ENCODE assay signal across 27 mouse cellular contexts in genomic region chr12:75678393-75678792, GRCm38 (mm10). TPM values are rescaled to one million over a fixed set of nuclear protein-coding genes. Genes with fewer than 3 reads are reported as not detected.
DNase-seq lines count a peak whose midpoint lies in the region; ATAC-seq and TF ChIP-seq lines count a peak whose summit lies in the region.
"Had no signal": no experiment of that assay in that cellular context is flagged by ENCODE, and none has a peak within 500 bp of the region (broad histone marks: within the 10 kb centered on the region; RNA-seq: fewer than 3 reads in every experiment).

No protein-coding gene starts in this region.

- no peak for TF ChIP-seq CTCF in liver, adult 2 months (IDR thresholded peaks at IDR 0.05; ENCODE audit: low read depth, low read length)
- TF ChIP-seq CTCF in intestine, postnatal 0 days (IDR thresholded peaks at IDR 0.05; ENCODE audit: low read depth) = no peak
- no peak for TF ChIP-seq CTCF in forebrain, postnatal 0 days (IDR thresholded peaks at IDR 0.05; ENCODE audit: low read depth)

- WGBS in liver, adult 2 months = 55% methylated on average over 4 of the region's 4 CpGs
- WGBS in intestine, embryonic 15.5 days = 79% methylated on average over 4 of the region's 4 CpGs
- 53% methylated on average over 4 of the region's 4 CpGs for WGBS in intestine, postnatal 0 days
- 89% methylated on average over 4 of the region's 4 CpGs for WGBS in forebrain, postnatal 0 days

- peak; percentile 62; the same call in 1 of the 2 replicates for ATAC-seq in intestine, embryonic 15.5 days
- peak; percentile 93 for ATAC-seq in intestine, postnatal 0 days
- no peak for ATAC-seq in forebrain, postnatal 0 days
- ATAC-seq: activated CD4-positive, CD25-positive, alpha-beta regulatory T cell, adult 4 months; CD4-positive, CD25-positive, alpha-beta regulatory T cell, adult 4 months; forebrain, embryonic 14.5 days; Patski had no signal

- H3K4me3 ChIP-seq in liver, adult 2 months (ENCODE audit: insufficient read depth, low read depth, low read length) = no peak overlapping the region
- H3K4me3 ChIP-seq in intestine, embryonic 15.5 days (replicated peaks) = no peak overlapping the region
- no peak overlapping the region for H3K4me3 ChIP-seq in intestine, postnatal 0 days (ENCODE audit: low read depth, low read length)
- no peak overlapping the region for H3K4me3 ChIP-seq in forebrain, postnatal 0 days (ENCODE audit: low read depth, low read length)
- H3K4me3 ChIP-seq: embryonic facial prominence, embryonic 13.5 days; embryonic facial prominence, embryonic 15.5 days; erythroblast, embryonic 14.5 days; forebrain, embryonic 10.5 days; forebrain, embryonic 12.5 days had no signal

- H3K27me3 ChIP-seq in liver, adult 2 months (ENCODE audit: control insufficient read depth, insufficient read depth, low read length) = no peaks in the 10 kb centered on the region
- H3K27me3 ChIP-seq in intestine, embryonic 15.5 days (replicated peaks) = no peaks in the 10 kb centered on the region
- no peaks in the 10 kb centered on the region for H3K27me3 ChIP-seq in intestine, postnatal 0 days (replicated peaks; ENCODE audit: control insufficient read depth, insufficient read depth, low read length)
- H3K27me3 ChIP-seq in forebrain, postnatal 0 days (ENCODE audit: insufficient read depth, low read length) = no peaks in the 10 kb centered on the region
- H3K27me3 ChIP-seq: CH12.LX; embryonic facial prominence, embryonic 13.5 days; embryonic facial prominence, embryonic 15.5 days; forebrain, embryonic 12.5 days; Patski had no signal

- H3K27ac ChIP-seq in liver, adult 2 months (replicated peaks; ENCODE audit: insufficient read depth, low read depth, low read length) = no peak overlapping the region
- H3K27ac ChIP-seq in intestine, embryonic 15.5 days = no peak overlapping the region
- H3K27ac ChIP-seq in intestine, postnatal 0 days (ENCODE audit: low read depth, low read length) = 0 out of 2 replicates have a peak overlapping the region, but pooled peaks have one; percentile 55
- no peak overlapping the region for H3K27ac ChIP-seq in forebrain, postnatal 0 days (ENCODE audit: low read depth, low read length)
- H3K27ac ChIP-seq: embryonic facial prominence, embryonic 13.5 days; embryonic facial prominence, embryonic 15.5 days; forebrain, embryonic 10.5 days; forebrain, embryonic 12.5 days had no signal

- no peak for TF ChIP-seq POLR2A in liver, adult 2 months (IDR thresholded peaks at IDR 0.05; ENCODE audit: extremely low read depth, insufficient read depth, low read length)

- H3K36me3 ChIP-seq in liver, adult 2 months (ENCODE audit: control insufficient read depth, insufficient read depth, low read length) = no peaks in the 10 kb centered on the region
- H3K36me3 ChIP-seq in intestine, embryonic 15.5 days = no peaks in the 10 kb centered on the region
- no peaks in the 10 kb centered on the region for H3K36me3 ChIP-seq in intestine, postnatal 0 days (ENCODE audit: control insufficient read depth, insufficient read depth)
- H3K36me3 ChIP-seq in forebrain, postnatal 0 days (ENCODE audit: insufficient read depth) = no peaks in the 10 kb centered on the region
- H3K36me3 ChIP-seq: embryonic facial prominence, embryonic 13.5 days; embryonic facial prominence, embryonic 15.5 days; forebrain, embryonic 10.5 days; forebrain, embryonic 12.5 days had no signal

- H3K4me1 ChIP-seq in liver, adult 2 months (ENCODE audit: control insufficient read depth, insufficient read depth, low read length) = peaks cover 2% of the 10 kb centered on the region
- no peaks in the 10 kb centered on the region for H3K4me1 ChIP-seq in intestine, embryonic 15.5 days (replicated peaks)
- no peaks in the 10 kb centered on the region for H3K4me1 ChIP-seq in intestine, postnatal 0 days (replicated peaks; ENCODE audit: control insufficient read depth, insufficient read depth, low read length)
- no peaks in the 10 kb centered on the region for H3K4me1 ChIP-seq in forebrain, postnatal 0 days (ENCODE audit: insufficient read depth)
- H3K4me1 ChIP-seq: embryonic facial prominence, embryonic 13.5 days; embryonic facial prominence, embryonic 15.5 days; forebrain, embryonic 10.5 days; forebrain, embryonic 12.5 days had no signal

- H3K4me2 ChIP-seq in intestine, embryonic 15.5 days (replicated peaks) = no peak overlapping the region
- H3K4me2 ChIP-seq in intestine, postnatal 0 days (replicated peaks; ENCODE audit: low read depth) = no peak overlapping the region
- H3K4me2 ChIP-seq in forebrain, postnatal 0 days (ENCODE audit: low read depth) = no peak overlapping the region
- H3K4me2 ChIP-seq: embryonic facial prominence, embryonic 13.5 days; embryonic facial prominence, embryonic 15.5 days; forebrain, embryonic 12.5 days had no signal

- H3K79me2 ChIP-seq in liver, adult 2 months (ENCODE audit: control insufficient read depth, insufficient read depth, low read length) = no peaks in the 10 kb centered on the region

- no peak overlapping the region for H3K9ac ChIP-seq in liver, adult 2 months (ENCODE audit: low read depth, low read length)
- no peak overlapping the region for H3K9ac ChIP-seq in intestine, embryonic 15.5 days
- H3K9ac ChIP-seq in intestine, postnatal 0 days (ENCODE audit: low read depth, low read length) = no peak overlapping the region
- H3K9ac ChIP-seq in forebrain, postnatal 0 days = no peak overlapping the region
- H3K9ac ChIP-seq: embryonic facial prominence, embryonic 13.5 days; embryonic facial prominence, embryonic 15.5 days; forebrain, embryonic 12.5 days had no signal

- H3K9me3 ChIP-seq in intestine, embryonic 15.5 days = no peaks in the 10 kb centered on the region
- no peaks in the 10 kb centered on the region for H3K9me3 ChIP-seq in intestine, postnatal 0 days (ENCODE audit: control insufficient read depth)
- H3K9me3 ChIP-seq in forebrain, postnatal 0 days (ENCODE audit: low read length) = no peaks in the 10 kb centered on the region
- H3K9me3 ChIP-seq: embryonic facial prominence, embryonic 13.5 days; embryonic facial prominence, embryonic 15.5 days; forebrain, embryonic 10.5 days; forebrain, embryonic 12.5 days had no signal

- DNase-seq in kidney, adult 9 months = peak; percentile 38
- DNase-seq in kidney, adult 18-20 months = no peak
- peak; percentile 68 for DNase-seq in liver, adult 2 months (ENCODE audit: extremely low read depth, low read depth, low spot score)
- DNase-seq in liver = no peak
- DNase-seq in forebrain, postnatal 0 days = no peak
- DNase-seq: adrenal gland, adult 8-10 months; adrenal gland, postnatal 14 days; adrenal gland, postnatal 36 days; B cell, adult 2 months; cerebellum, adult 11-12 months; cerebellum, adult 2 months; cerebellum, adult 9-10 months; cerebellum, postnatal 10 days; cerebellum, postnatal 36 days; embryo, embryonic 11 days had no signal

RNA-seq across cellular contexts. Expression of gene Wdr89, which starts 9.1 kb away (rescaled TPM):
- 1.8 and 2.3 TPM in 2 replicates for total RNA-seq in liver, adult 2 months (2014; rRNA removed)
- 1.9 and 2.1 TPM in 2 replicates for polyA plus RNA-seq in liver, adult 2 months (2012; rRNA removed)
- polyA plus RNA-seq in intestine, embryonic 15.5 days (2015; fragmentation: Nextera tagmentation; extraction: Ambion mirVana) = 11.0 and 12.6 TPM in 2 replicates
- polyA plus RNA-seq in intestine, postnatal 0 days (2015; fragmentation: Nextera tagmentation; extraction: Ambion mirVana) = 4.3 and 5.3 TPM in 2 replicates
- total RNA-seq in forebrain, postnatal 0 days (2014; rRNA removed) = 3.8 and 4.8 TPM in 2 replicates
- polyA plus RNA-seq in forebrain, postnatal 0 days (2015; fragmentation: Nextera tagmentation; extraction: Ambion mirVana) = 3.1 and 4.9 TPM in 2 replicates

RNA-seq across cellular contexts. Expression of gene Sgpp1, which starts 57.1 kb away (rescaled TPM):
- 42.8 and 45.7 TPM in 2 replicates for total RNA-seq in liver, adult 2 months (2014; rRNA removed)
- 36.1 and 42.2 TPM in 2 replicates for polyA plus RNA-seq in liver, adult 2 months (2012; rRNA removed)
- 16.2 and 16.3 TPM in 2 replicates for polyA plus RNA-seq in intestine, embryonic 15.5 days (2015; fragmentation: Nextera tagmentation; extraction: Ambion mirVana)
- 24.1 and 25.2 TPM in 2 replicates for polyA plus RNA-seq in intestine, postnatal 0 days (2015; fragmentation: Nextera tagmentation; extraction: Ambion mirVana)
- 32.5 and 38.7 TPM in 2 replicates for total RNA-seq in forebrain, postnatal 0 days (2014; rRNA removed)
- polyA plus RNA-seq in forebrain, postnatal 0 days (2015; fragmentation: Nextera tagmentation; extraction: Ambion mirVana) = 17.4 and 18.8 TPM in 2 replicates

Comparison
In these comparisons a context has a peak if more than half of its experiments do, and no peak if none do; other contexts are left out.
1. DNase-seq: peak in kidney, adult 9 months (single experiment) and liver, adult 2 months (single experiment); none in kidney, adult 18-20 months (single experiment), liver (single experiment) and forebrain, postnatal 0 days (single experiment).